Comparison of ENCODE assay signal across 8 mouse cellular contexts in the genomic region with DNA sequence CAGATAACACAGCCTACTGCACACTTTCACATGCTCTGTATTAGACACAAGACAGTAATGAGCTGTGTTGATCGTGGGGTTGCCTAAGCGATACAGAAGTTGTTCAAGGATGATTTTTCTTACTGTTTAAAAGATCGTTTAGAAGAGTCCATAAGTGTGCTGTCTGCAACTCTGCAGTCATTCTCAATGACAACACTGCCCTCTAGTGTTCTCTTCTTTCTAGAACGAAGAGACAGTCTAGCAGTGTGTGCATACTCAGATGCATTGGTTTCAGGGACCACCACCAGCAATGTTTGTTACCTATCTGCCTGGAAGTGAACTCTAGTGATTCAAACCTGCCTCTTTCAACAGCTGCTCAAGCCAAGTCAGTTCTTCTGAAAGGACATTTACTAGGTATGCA.
A peak's percentile ranks its signal among the peaks of the same experiment; 100 is the strongest.
DNase-seq lines count a peak whose midpoint lies in the region; ATAC-seq and TF ChIP-seq lines count a peak whose summit lies in the region.

No protein-coding gene starts in this region.

- no peak overlapping the region for H3K9ac ChIP-seq in heart, embryonic 11.5 days (ENCODE audit: low read depth, low read length)
- no peak overlapping the region for H3K9ac ChIP-seq in CH12.LX (ENCODE audit: insufficient read depth, low read depth)

- H3K9me3 ChIP-seq in heart, embryonic 11.5 days (replicated peaks; ENCODE audit: control insufficient read depth, low read length), result no peaks in the 10 kb centered on the region
- H3K9me3 ChIP-seq in CH12.LX (replicated peaks; ENCODE audit: low read length), result no peaks in the 10 kb centered on the region

- H3K36me3 ChIP-seq in heart, embryonic 11.5 days (ENCODE audit: control insufficient read depth, insufficient read depth, low read length), result no peaks in the 10 kb centered on the region
- no peaks in the 10 kb centered on the region for H3K36me3 ChIP-seq in CH12.LX (replicated peaks in 1 of 2; ENCODE audit: control insufficient read depth in 1 of 2, insufficient read depth in 1 of 2, low read length in 1 of 2)

- WGBS in heart, embryonic 11.5 days (ENCODE audit: insufficient replicate concordance), result 16% methylated on average over 4 of the region's 4 CpGs

- dilution Hi-C loops in CH12.LX (cut with MboI; ENCODE audit: extremely low pct_ligation_motif_present, extremely low pct_unique_long_range_greater_than_20kb, low sequenced_read_pairs), result no loop called here

- TF ChIP-seq EP300 in CH12.LX (IDR thresholded peaks at IDR 0.05; ENCODE audit: low read length), result no peak

- TF ChIP-seq POLR2A in CH12.LX (IDR thresholded peaks at IDR 0.05; ENCODE audit: low read depth, low read length), result no peak

- peak in 1 of 2 experiments; percentile 71; a peak in 3 of 4 replicates for TF ChIP-seq CTCF in CH12.LX (conservative IDR thresholded peaks at IDR 0.05 in 1 of 2, IDR thresholded peaks at IDR 0.05 in 1 of 2; ENCODE audit: low read depth in 2 of 2, low read length in 2 of 2)
- TF ChIP-seq CTCF in layer of hippocampus, adult 2 months (conservative IDR thresholded peaks at IDR 0.05), result peak; percentile 90

- TF ChIP-seq RAD21 in CH12.LX (IDR thresholded peaks at IDR 0.05; ENCODE audit: low read depth, low read length), result peak; percentile 82

- intact Hi-C loops in heart, postnatal 10 days (cut with DNase I), result loop anchor here (2.0 to 5.0 kb wide), 3 partner anchors 442 to 904 kb away; no protein-coding TSS in a partner anchor

- no peak for ATAC-seq in heart, embryonic 11.5 days (replicated peaks; ENCODE audit: insufficient number of reproducible peaks, low FRiP score, low TSS enrichment)
- peak; percentile 84 for ATAC-seq in megakaryocyte-erythroid progenitor cell, adult 5-6 weeks (replicated peaks; ENCODE audit: low FRiP score, low TSS enrichment, poor library complexity, severe bottlenecking)

- no peaks in the 10 kb centered on the region for H3K4me1 ChIP-seq in heart, embryonic 11.5 days (ENCODE audit: control insufficient read depth, insufficient read depth, low read length)
- no peaks in the 10 kb centered on the region for H3K4me1 ChIP-seq in CH12.LX (ENCODE audit: control insufficient read depth in 1 of 2, insufficient read depth in 2 of 2)

- no peaks in the 10 kb centered on the region for H3K79me2 ChIP-seq in CH12.LX (replicated peaks; ENCODE audit: control insufficient read depth, extremely low read depth, insufficient read depth, poor library complexity, severe bottlenecking)

- no peaks in the 10 kb centered on the region for H3K27me3 ChIP-seq in heart, embryonic 11.5 days (ENCODE audit: control insufficient read depth, insufficient read depth, low read length)
- no peaks in the 10 kb centered on the region for H3K27me3 ChIP-seq in CH12.LX (replicated peaks)

- DNase-seq in heart, adult 11 months, result peak; percentile 35
- DNase-seq in CH12.LX (ENCODE audit: extremely low read depth), result peak; percentile 64
- DNase-seq in cerebellum, adult 9-11 months, result peak; percentile 12
- peak; percentile 43 to 68 for DNase-seq in heart, postnatal 10 days
- peak; percentile 45 to 56 for DNase-seq in layer of hippocampus, adult 2 months (ENCODE audit: low spot score in 2 of 2)
- DNase-seq in spleen, postnatal 4 days (ENCODE audit: low spot score in 2 of 2), result no peak

- no peak overlapping the region for H3K4me2 ChIP-seq in heart, embryonic 11.5 days
- H3K4me2 ChIP-seq in CH12.LX (ENCODE audit: insufficient read depth, low read depth, poor library complexity, severe bottlenecking), result no peak overlapping the region

- in situ Hi-C loops in CH12.LX (cut with MboI; ENCODE audit: low pct_ligation_motif_present, low pct_unique_long_range_greater_than_20kb, low sequenced_read_pairs), result loop anchor here (10.0 kb wide), 2 partner anchors 352 to 442 kb away; no protein-coding TSS in a partner anchor

- no peak overlapping the region for H3K27ac ChIP-seq in heart, embryonic 11.5 days (ENCODE audit: low read depth, low read length)
- no peak overlapping the region for H3K27ac ChIP-seq in CH12.LX (ENCODE audit: insufficient read depth, low read depth)
- no peak overlapping the region for H3K27ac ChIP-seq in layer of hippocampus, adult 2 months

- no peak overlapping the region for H3K4me3 ChIP-seq in heart, embryonic 11.5 days (ENCODE audit: low read depth, low read length)
- no peak overlapping the region for H3K4me3 ChIP-seq in CH12.LX (replicated peaks in 1 of 3; ENCODE audit: low read depth in 2 of 3, low read length in 2 of 3, poor library complexity in 1 of 3)
- H3K4me3 ChIP-seq in layer of hippocampus, adult 2 months, result no peak overlapping the region

TF ChIP-seq in CH12.LX, 34 proteins besides CTCF, POLR2A, EP300 and RAD21:
- TF ChIP-seq SMC3 (IDR thresholded peaks at IDR 0.05; ENCODE audit: low read depth, low read length), result peak; percentile 71
- TF ChIP-seq ZC3H11A (IDR thresholded peaks at IDR 0.05; ENCODE audit: low read depth, low read length), result no peak; the same call in 1 of the 2 replicates
TF ChIP-seq in CH12.LX: peak in this region for 1.

Comparison
In these comparisons a context has a peak if more than half of its experiments do, and no peak if none do; other contexts are left out.
1. DNase-seq: peak in heart, adult 11 months (single experiment), CH12.LX (single experiment), cerebellum, adult 9-11 months (single experiment), heart, postnatal 10 days (2 of 2) and layer of hippocampus, adult 2 months (2 of 2); none in spleen, postnatal 4 days (0 of 2).